Mouse (Mus musculus): Measurements from ENCODE around the gene Prl7a2. TPM values are rescaled to one million over a fixed set of nuclear protein-coding genes. Genes with fewer than 3 reads are reported as not detected.
A peak's percentile ranks its signal among the peaks of the same experiment; 100 is the strongest.

Prl7a2 gene
- polyA plus RNA-seq (2014; fragmentation: Nextera tagmentation; extraction: Ambion mirVana), result not detected in 2 replicates

GRCm38 (mm10) chr13:27667936-27668335, at the start of gene Prl7a2:
Gene Prl7a2 (minus strand): TSS chr13:27668036.
- Histone ChIP-seq H3K9me3 (ENCODE audit: control insufficient read depth, low read length) (no peaks in the 10 kb centered on the region), H3K27ac (replicated peaks; ENCODE audit: low read depth, low read length) (no peak within 1 kb of the TSS), H3K4me1 (ENCODE audit: control insufficient read depth, insufficient read depth, low read length) (no peaks in the 10 kb centered on the region), H3K27me3 (replicated peaks; ENCODE audit: control insufficient read depth, insufficient read depth, low read length) (no peaks in the 10 kb centered on the region), H3K4me2 (ENCODE audit: low read depth, low read length) (no peak within 1 kb of the TSS), H3K36me3 (ENCODE audit: control insufficient read depth, insufficient read depth, low read length) (no peaks in the 10 kb centered on the region), H3K4me3 (ENCODE audit: low read depth, low read length) (no peak within 1 kb of the TSS), H3K9ac (ENCODE audit: low read depth, low read length) (no peak within 1 kb of the TSS)
- 87% methylated on average over 4 of the region's 4 CpGs for WGBS
- ATAC-seq (ENCODE audit: low read depth) (no peak), DNase-seq (ENCODE audit: low spot score) (no peak)

- 85% methylated on average over 5 of the region's 5 CpGs for WGBS
- Histone ChIP-seq H3K9me3 (ENCODE audit: control insufficient read depth, low read length) (no peaks in the 10 kb centered on the region), H3K9ac (ENCODE audit: low read depth, low read length) (no peak within 1 kb of the TSS), H3K4me2 (ENCODE audit: low read depth, low read length) (no peak within 1 kb of the TSS), H3K4me3 (ENCODE audit: low read depth, low read length) (no peak within 1 kb of the TSS), H3K27ac (replicated peaks; ENCODE audit: low read depth, low read length) (no peak within 1 kb of the TSS), H3K27me3 (replicated peaks; ENCODE audit: control insufficient read depth, insufficient read depth, low read length) (no peaks in the 10 kb centered on the region), H3K36me3 (ENCODE audit: control insufficient read depth, insufficient read depth, low read length) (no peaks in the 10 kb centered on the region), H3K4me1 (ENCODE audit: control insufficient read depth, insufficient read depth, low read length) (no peaks in the 10 kb centered on the region)
- DNase-seq (ENCODE audit: low spot score) (no peak), ATAC-seq (ENCODE audit: low read depth) (no peak)
Measured at GRCm38 (mm10) chr13:27716636-27717035, 48.8 kb upstream of the Prl7a2 start, which contains the start of gene Prl7d1. Gene Prl7d1 (minus strand): TSS chr13:27716736.

- Histone ChIP-seq H3K36me3 (ENCODE audit: control insufficient read depth, insufficient read depth, low read length) (no peaks in the 10 kb centered on the region), H3K4me2 (ENCODE audit: low read depth, low read length) (no peak overlapping the region), H3K4me3 (ENCODE audit: low read depth, low read length) (no peak overlapping the region), H3K27me3 (replicated peaks; ENCODE audit: control insufficient read depth, insufficient read depth, low read length) (no peaks in the 10 kb centered on the region), H3K9me3 (ENCODE audit: control insufficient read depth, low read length) (no peaks in the 10 kb centered on the region), H3K9ac (ENCODE audit: low read depth, low read length) (no peak overlapping the region), H3K27ac (replicated peaks; ENCODE audit: low read depth, low read length) (no peak overlapping the region), H3K4me1 (ENCODE audit: control insufficient read depth, insufficient read depth, low read length) (no peaks in the 10 kb centered on the region)
- DNase-seq (ENCODE audit: low spot score) (no peak), ATAC-seq (ENCODE audit: low read depth) (no peak)
- WGBS, result 67% methylated on average over 2 of the region's 2 CpGs
Measured at GRCm38 (mm10) chr13:27706521-27706920, 38.7 kb upstream of the Prl7a2 start.

GRCm38 (mm10) chr13:27660747-27661146, 7.1 kb downstream of the Prl7a2 start:
- Histone ChIP-seq H3K9me3 (ENCODE audit: control insufficient read depth, low read length) (no peaks in the 10 kb centered on the region), H3K9ac (ENCODE audit: low read depth, low read length) (no peak overlapping the region), H3K4me1 (ENCODE audit: control insufficient read depth, insufficient read depth, low read length) (no peaks in the 10 kb centered on the region), H3K27me3 (replicated peaks; ENCODE audit: control insufficient read depth, insufficient read depth, low read length) (no peaks in the 10 kb centered on the region), H3K4me2 (ENCODE audit: low read depth, low read length) (no peak overlapping the region), H3K36me3 (ENCODE audit: control insufficient read depth, insufficient read depth, low read length) (no peaks in the 10 kb centered on the region), H3K4me3 (ENCODE audit: low read depth, low read length) (no peak overlapping the region), H3K27ac (replicated peaks; ENCODE audit: low read depth, low read length) (no peak overlapping the region)
- ATAC-seq (ENCODE audit: low read depth) (no peak), DNase-seq (ENCODE audit: low spot score) (peak; percentile 3)
- 75% methylated on average over 2 of the region's 2 CpGs for WGBS

- WGBS, result 95% methylated on average over 3 of the region's 3 CpGs
- ATAC-seq (ENCODE audit: low read depth) (no peak), DNase-seq (ENCODE audit: low spot score) (no peak)
- no peaks in the 10 kb centered on the region for H3K4me1 ChIP-seq (ENCODE audit: control insufficient read depth, insufficient read depth, low read length)
- no peak within 1 kb of the TSS for H3K4me3 ChIP-seq (ENCODE audit: low read depth, low read length)
- H3K4me2 ChIP-seq (ENCODE audit: low read depth, low read length), result no peak within 1 kb of the TSS
- no peak within 1 kb of the TSS for H3K27ac ChIP-seq (replicated peaks; ENCODE audit: low read depth, low read length)
- H3K9me3 ChIP-seq (ENCODE audit: control insufficient read depth, low read length), result no peaks in the 10 kb centered on the region
- no peak within 1 kb of the TSS for H3K9ac ChIP-seq (ENCODE audit: low read depth, low read length)
- H3K36me3 ChIP-seq (ENCODE audit: control insufficient read depth, insufficient read depth, low read length), result no peaks in the 10 kb centered on the region
- no peaks in the 10 kb centered on the region for H3K27me3 ChIP-seq (replicated peaks; ENCODE audit: control insufficient read depth, insufficient read depth, low read length)
Measured at GRCm38 (mm10) chr13:27642393-27642792, 25.4 kb downstream of the Prl7a2 start, which contains the start of gene Prl7a1. Gene Prl7a1 (minus strand): TSS chr13:27642493.

GRCm38 (mm10) chr13:27610482-27610881, 57.4 kb downstream of the Prl7a2 start, which contains the start of gene Prl7b1:
Gene Prl7b1 (minus strand): TSS chr13:27610582.
- Histone ChIP-seq H3K4me2 (ENCODE audit: low read depth, low read length) (no peak within 1 kb of the TSS), H3K9ac (ENCODE audit: low read depth, low read length) (no peak within 1 kb of the TSS), H3K4me3 (ENCODE audit: low read depth, low read length) (no peak within 1 kb of the TSS), H3K36me3 (ENCODE audit: control insufficient read depth, insufficient read depth, low read length) (no peaks in the 10 kb centered on the region), H3K27ac (replicated peaks; ENCODE audit: low read depth, low read length) (no peak within 1 kb of the TSS), H3K4me1 (ENCODE audit: control insufficient read depth, insufficient read depth, low read length) (no peaks in the 10 kb centered on the region), H3K27me3 (replicated peaks; ENCODE audit: control insufficient read depth, insufficient read depth, low read length) (no peaks in the 10 kb centered on the region), H3K9me3 (ENCODE audit: control insufficient read depth, low read length) (no peaks in the 10 kb centered on the region)
- WGBS, result 79% methylated on average over 4 of the region's 4 CpGs
- no peak for DNase-seq (ENCODE audit: low spot score)
- no peak for ATAC-seq (ENCODE audit: low read depth)

Other genes starting within 250 kb of the Prl7a2 start
- not detected in 2 replicates for gene Prl8a6, start 229.3 kb downstream of the Prl7a2 start, polyA plus RNA-seq (2014; fragmentation: Nextera tagmentation; extraction: Ambion mirVana)
- gene Prl8a8, start 154.8 kb downstream of the Prl7a2 start, polyA plus RNA-seq (2014; fragmentation: Nextera tagmentation; extraction: Ambion mirVana), result not detected in 2 replicates
- gene Prl8a9, start 103.4 kb downstream of the Prl7a2 start, polyA plus RNA-seq (2014; fragmentation: Nextera tagmentation; extraction: Ambion mirVana), result not detected in 2 replicates
- not detected in 2 replicates for gene Prl8a1, start 85.9 kb downstream of the Prl7a2 start, polyA plus RNA-seq (2014; fragmentation: Nextera tagmentation; extraction: Ambion mirVana)
- not detected in 2 replicates for gene Prl7b1, start 57.5 kb downstream of the Prl7a2 start, polyA plus RNA-seq (2014; fragmentation: Nextera tagmentation; extraction: Ambion mirVana)
- not detected in 2 replicates for gene Prl7a1, start 25.5 kb downstream of the Prl7a2 start, polyA plus RNA-seq (2014; fragmentation: Nextera tagmentation; extraction: Ambion mirVana)
- not detected in 2 replicates for gene Prl7d1, start 48.7 kb upstream of the Prl7a2 start, polyA plus RNA-seq (2014; fragmentation: Nextera tagmentation; extraction: Ambion mirVana)
- not detected in 2 replicates for gene Prl7c1, start 112.8 kb upstream of the Prl7a2 start, polyA plus RNA-seq (2014; fragmentation: Nextera tagmentation; extraction: Ambion mirVana)
- not detected in 2 replicates for gene Prl2a1, start 133.6 kb upstream of the Prl7a2 start, polyA plus RNA-seq (2014; fragmentation: Nextera tagmentation; extraction: Ambion mirVana)
- not detected in 2 replicates for gene Prl2c1, start 181.3 kb upstream of the Prl7a2 start, polyA plus RNA-seq (2014; fragmentation: Nextera tagmentation; extraction: Ambion mirVana)